Mouse (Mus musculus) heart, embryonic 12.5 days (tissue): ENCODE measurements around the gene Nom1. TPM values are rescaled to one million over a fixed set of nuclear protein-coding genes. Genes with fewer than 3 reads are reported as not detected.

Experiments used
- ATAC-seq: fragments of 200-750 bp; cut with Nextera tagmentation; 2 replicates; pipeline ENCODE4 v1.8.0; 2017; ENCODE audit warnings: moderate TSS enrichment, moderate library complexity; ENCODE audit not compliant: insufficient number of reproducible peaks, low FRiP score
- H3K27ac ChIP-seq: fragments of 300-500 bp; sonication (generic); 2 replicates; pipeline ENCODE4 v1.5.1; 2016; ENCODE audit warnings: mild to moderate bottlenecking, moderate library complexity; ENCODE audit not compliant: poor library complexity, severe bottlenecking
- H3K27me3 ChIP-seq: fragments of 300-500 bp; sonication (generic); replicated peaks from 2 replicates; pipeline ENCODE4 v1.6.1; 2016; ENCODE audit warnings: mild to moderate bottlenecking, moderate library complexity
- H3K36me3 ChIP-seq: fragments of 300-500 bp; sonication (generic); 2 replicates; pipeline ENCODE4 v1.6.1; 2016; ENCODE audit warnings: mild to moderate bottlenecking, moderate library complexity
- H3K4me1 ChIP-seq: fragments of 300-500 bp; sonication (generic); replicated peaks from 2 replicates; pipeline ENCODE4 v1.6.1; 2016; ENCODE audit warnings: mild to moderate bottlenecking
- H3K4me2 ChIP-seq: fragments of 300-500 bp; sonication (generic); 2 replicates; pipeline ENCODE4 v1.6.1; 2016; ENCODE audit warnings: mild to moderate bottlenecking, moderate library complexity
- H3K4me3 ChIP-seq: fragments of 300-500 bp; sonication (generic); 2 replicates; pipeline ENCODE4 v1.5.1; 2016; ENCODE audit warnings: mild to moderate bottlenecking
- H3K9ac ChIP-seq: fragments of 300-500 bp; sonication (generic); 2 replicates; pipeline ENCODE4 v1.6.1; 2016; ENCODE audit warnings: mild to moderate bottlenecking, moderate library complexity
- H3K9me3 ChIP-seq: fragments of 300-500 bp; sonication (generic); replicated peaks from 2 replicates; pipeline ENCODE4 v1.6.1; 2016; ENCODE audit warnings: mild to moderate bottlenecking, moderate library complexity
- WGBS: fragments of 180-500 bp; shearing (Covaris S2); methylation state at CpG from one replicate; pipeline ENCODE4 v1.1.7; 2016; 5-methylcytosine and 5-hydroxymethylcytosine counted together
- polyA plus RNA-seq: library from polyadenylated mRNA; unstranded; fragments of >200 nt; fragmentation: Nextera tagmentation; extraction: Ambion mirVana; gene quantifications from 2 replicates; pipeline ENCODE4 v1.2.1, GENCODE M21; 2016

Nom1 gene
- polyA plus RNA-seq, 1 experiment from 2014 or later, result 23.6 TPM

DNA sequence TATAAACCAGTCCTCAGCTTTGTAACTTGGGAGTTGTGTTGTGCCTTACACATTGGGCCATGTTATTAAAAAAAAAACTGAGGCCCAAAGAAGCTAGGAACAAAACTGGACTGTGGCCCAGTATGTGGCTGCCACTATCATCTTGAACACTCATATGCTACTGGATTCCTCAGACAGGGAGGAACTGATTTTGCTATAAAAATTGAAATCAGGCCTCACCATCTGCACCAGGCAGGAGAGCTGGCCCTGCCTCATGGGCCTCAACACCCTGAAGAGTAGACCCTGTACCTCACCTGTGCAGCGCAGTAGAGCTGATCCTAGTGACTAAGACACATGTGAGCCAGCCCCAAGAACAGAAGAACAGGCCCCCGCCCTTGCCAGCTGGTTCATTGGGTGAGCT is 10.8 kb downstream of the Nom1 start:
- Histone ChIP-seq H3K36me3 (peaks cover 92% of the 10 kb centered on the region), H3K4me1 (no peaks in the 10 kb centered on the region), H3K4me2 (no peak overlapping the region), H3K9me3 (no peaks in the 10 kb centered on the region), H3K27me3 (no peaks in the 10 kb centered on the region), H3K4me3 (no peak overlapping the region), H3K9ac (no peak overlapping the region), H3K27ac (no peak overlapping the region)
- WGBS, result 98% methylated on average over 2 of the region's 2 CpGs
- no peak for ATAC-seq

DNA sequence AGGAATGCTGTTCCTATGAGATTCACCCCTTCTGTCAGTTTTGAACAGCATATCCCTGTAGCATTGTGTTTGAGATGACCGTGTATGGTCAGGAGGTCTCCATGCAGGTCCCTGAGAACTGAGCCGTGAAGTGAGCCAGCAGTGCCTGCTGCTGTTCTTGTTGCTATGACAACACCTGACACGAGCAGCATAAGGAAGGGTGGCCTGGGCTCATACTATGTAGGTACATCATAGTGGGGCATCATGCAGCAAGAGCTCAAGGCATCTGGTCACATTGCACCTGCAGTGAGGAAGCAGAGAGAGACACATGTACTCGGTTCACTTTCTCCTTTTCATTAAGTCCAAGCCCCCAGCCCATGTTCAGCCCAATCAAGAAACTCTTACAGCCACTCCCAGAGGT is 17.9 kb downstream of the Nom1 start:
- peaks cover 2% of the 10 kb centered on the region for H3K4me1 ChIP-seq
- H3K36me3 ChIP-seq, result peaks cover 77% of the 10 kb centered on the region
- ATAC-seq, result no peak
- 79% methylated on average over 4 of the region's 4 CpGs for WGBS
- no peaks in the 10 kb centered on the region for H3K27me3 ChIP-seq
- H3K27ac ChIP-seq, result no peak overlapping the region
- H3K4me2 ChIP-seq, result no peak overlapping the region
- no peak overlapping the region for H3K4me3 ChIP-seq
- H3K9ac ChIP-seq, result no peak overlapping the region
- no peaks in the 10 kb centered on the region for H3K9me3 ChIP-seq

DNA sequence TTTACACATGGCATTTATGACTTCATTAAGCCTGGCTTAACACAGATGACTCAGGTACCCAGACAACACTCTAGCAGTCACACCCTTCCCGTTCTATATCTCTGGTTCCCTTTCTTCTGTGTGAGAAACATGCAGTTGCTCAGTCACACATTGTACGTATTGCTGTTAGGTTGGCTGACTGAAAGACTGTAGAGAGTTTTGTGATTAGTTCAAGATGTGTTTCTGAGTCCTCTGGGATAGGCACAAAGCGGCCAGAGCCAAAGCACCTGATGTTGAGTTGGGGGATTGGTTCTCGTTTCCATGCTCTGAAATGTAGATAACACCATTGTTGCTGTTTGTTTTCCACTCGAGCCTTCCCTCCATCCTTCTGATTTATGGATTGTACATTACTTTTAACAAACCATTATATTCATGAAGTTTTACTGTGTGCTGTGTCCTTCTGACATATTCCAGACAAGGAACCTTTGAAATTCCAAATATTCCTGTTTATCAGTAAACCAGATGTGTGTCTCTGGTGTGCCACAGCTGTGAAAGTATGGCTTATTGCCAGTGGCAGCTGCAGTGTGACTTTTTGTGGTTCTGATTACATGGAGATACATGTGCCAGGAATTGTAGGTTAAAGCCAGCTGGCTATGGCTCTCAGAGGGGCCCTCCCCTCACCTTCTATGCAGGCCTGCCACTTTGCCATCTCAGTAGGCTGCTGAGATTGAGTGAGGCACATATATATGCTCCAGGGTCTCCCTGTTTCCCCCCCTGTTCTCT is 22.6 kb downstream of the Nom1 start:
- no peak for ATAC-seq

DNA sequence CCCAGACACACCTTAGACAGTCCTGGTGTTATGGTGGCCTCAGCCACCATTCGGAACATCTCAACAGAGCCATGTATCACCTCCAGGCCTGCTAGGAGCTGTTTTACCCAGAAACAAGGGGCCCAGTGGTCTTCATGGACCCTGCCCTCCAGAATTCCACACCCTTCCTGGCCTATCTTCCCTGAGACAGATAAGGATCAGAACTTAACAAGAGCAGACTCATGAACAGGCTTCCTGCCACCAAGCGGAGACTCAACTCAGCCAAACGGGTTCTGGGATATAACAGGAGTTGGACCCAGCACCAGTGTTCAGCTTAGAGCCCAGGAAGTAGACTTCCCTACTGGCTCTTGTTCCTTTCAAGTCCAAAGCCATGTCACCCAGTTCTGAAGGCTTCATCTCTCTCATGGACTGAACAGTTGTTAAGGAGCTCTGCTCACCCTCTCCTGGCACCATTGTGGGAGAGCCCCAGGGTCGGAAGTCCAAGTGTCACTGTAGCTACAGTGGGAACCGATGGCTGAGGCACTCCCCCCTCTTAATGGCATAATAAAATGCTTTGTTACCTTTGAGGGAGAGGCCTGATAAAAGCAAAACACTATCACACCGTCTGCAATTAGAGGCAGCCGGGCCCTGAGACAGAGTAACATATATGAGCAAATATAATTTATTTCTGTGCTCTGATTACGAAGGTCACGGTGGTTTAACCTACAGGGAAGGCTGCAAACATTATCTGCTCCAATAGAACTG is 28.7 kb downstream of the Nom1 start:
- Histone ChIP-seq H3K4me2 (no peak overlapping the region), H3K4me1 (peaks cover 7% of the 10 kb centered on the region; the same call in 1 of the 2 replicates), H3K9ac (no peak overlapping the region), H3K4me3 (no peak overlapping the region), H3K36me3 (peaks cover 11% of the 10 kb centered on the region), H3K27ac (no peak overlapping the region), H3K9me3 (no peaks in the 10 kb centered on the region), H3K27me3 (peaks cover 35% of the 10 kb centered on the region)
- whole genome bisulfite sequencing, result 72% methylated on average over 9 of the region's 9 CpGs
- ATAC-seq, result no peak

More for the DNA sequence above, 22.6 kb downstream of the Nom1 start:
- no peak overlapping the region for H3K9ac ChIP-seq
- WGBS, result 58% methylated on average over 5 of the region's 5 CpGs
- no peak overlapping the region for H3K4me3 ChIP-seq
- H3K36me3 ChIP-seq, result peaks cover 53% of the 10 kb centered on the region
- H3K4me1 ChIP-seq, result peaks cover 4% of the 10 kb centered on the region
- no peak overlapping the region for H3K27ac ChIP-seq
- H3K9me3 ChIP-seq, result no peaks in the 10 kb centered on the region
- H3K27me3 ChIP-seq, result no peaks in the 10 kb centered on the region
- H3K4me2 ChIP-seq, result no peak overlapping the region

DNA sequence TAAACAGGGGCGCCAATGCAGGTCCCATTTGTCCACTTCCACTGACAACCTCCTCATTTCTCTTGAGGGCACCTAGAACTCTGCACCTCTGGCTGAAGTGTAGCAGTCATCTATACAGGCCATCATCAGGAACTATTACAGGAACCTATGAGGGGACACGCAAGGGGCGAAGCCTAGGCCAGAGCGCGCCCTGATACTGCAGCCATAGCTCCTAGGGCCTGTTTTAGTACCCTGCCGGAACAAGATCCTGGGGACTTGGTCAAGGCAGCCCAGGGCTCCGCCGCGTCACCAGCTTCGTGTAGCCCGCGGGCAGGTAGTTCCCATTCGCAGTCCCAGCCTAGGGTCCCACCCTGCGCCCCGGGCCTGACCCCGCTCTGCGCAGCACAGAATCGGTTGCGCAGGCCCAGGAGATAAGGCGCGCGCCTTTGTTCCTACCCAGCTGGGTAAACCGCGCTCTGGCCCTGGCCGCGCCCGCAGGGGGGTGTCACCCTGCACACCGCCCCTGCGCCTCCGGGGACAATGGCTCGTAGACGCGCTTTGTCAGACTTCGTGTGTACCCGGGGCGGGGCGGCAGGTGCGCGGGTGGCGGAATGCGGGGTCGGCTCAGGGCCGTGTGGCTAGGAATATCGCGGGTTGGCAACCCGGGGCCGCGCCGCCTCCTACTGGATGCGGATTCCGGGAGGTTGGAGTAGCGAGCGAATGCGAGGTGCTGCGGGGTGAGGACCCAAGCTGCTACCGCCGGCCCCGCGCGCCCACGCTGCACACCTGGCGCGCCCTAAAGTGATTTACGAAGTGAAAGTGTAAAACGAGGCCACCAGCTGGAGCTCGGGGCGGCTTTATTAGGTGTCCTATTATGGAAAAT is 33.3 kb downstream of the Nom1 start:
- ATAC-seq, result peak; percentile 45
- no peak overlapping the region for H3K27ac ChIP-seq
- H3K9ac ChIP-seq, result peak overlapping the region; percentile 62
- peak overlapping the region; percentile 94 for H3K4me2 ChIP-seq
- WGBS, result 3% methylated on average over 67 of the region's 67 CpGs
- peaks cover 79% of the 10 kb centered on the region for H3K27me3 ChIP-seq
- H3K9me3 ChIP-seq, result no peaks in the 10 kb centered on the region
- H3K4me1 ChIP-seq, result peaks cover 12% of the 10 kb centered on the region; the same call in 1 of the 2 replicates
- no peaks in the 10 kb centered on the region for H3K36me3 ChIP-seq
- H3K4me3 ChIP-seq, result peak overlapping the region; percentile 57

DNA sequence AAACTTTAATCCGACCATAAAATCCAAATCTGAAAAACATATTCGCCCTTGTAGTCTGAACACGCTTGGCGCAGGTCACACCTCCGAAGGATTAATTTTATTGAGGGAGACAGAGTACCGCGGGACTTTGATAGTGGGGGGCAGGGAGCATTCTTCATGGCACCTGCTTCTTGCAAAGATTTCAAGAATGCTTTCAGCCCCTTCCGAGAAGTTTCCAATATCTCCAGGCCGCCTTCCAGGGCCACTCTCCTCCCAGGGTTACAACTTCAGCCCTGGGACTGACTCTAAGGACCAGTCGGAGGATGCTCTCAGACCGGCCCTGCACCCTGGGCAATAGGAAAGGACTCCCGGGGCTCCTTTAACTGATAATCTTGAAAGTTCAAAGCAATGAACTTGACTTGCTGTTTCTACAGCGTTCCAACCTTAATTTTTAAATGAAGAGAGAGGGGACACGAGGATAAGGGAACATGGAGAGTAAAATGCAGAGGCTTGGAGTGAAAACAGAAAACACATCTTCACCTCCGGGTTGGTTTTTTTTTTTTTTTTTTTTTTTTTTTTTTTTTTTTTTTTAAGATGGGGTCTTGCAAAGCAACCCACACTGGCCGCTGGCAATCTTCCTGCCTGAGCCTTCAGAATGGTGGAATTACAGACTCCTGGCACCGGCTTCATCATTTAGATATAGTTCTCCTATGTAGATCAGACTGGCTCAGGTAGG is 34.0 kb downstream of the Nom1 start:
- ATAC-seq, result no peak
- Histone ChIP-seq H3K9me3 (no peaks in the 10 kb centered on the region), H3K4me2 (peak overlapping the region; percentile 94), H3K27ac (no peak overlapping the region), H3K4me3 (peak overlapping the region; percentile 57), H3K9ac (peak overlapping the region; percentile 62), H3K4me1 (peaks cover 12% of the 10 kb centered on the region; the same call in 1 of the 2 replicates), H3K27me3 (peaks cover 85% of the 10 kb centered on the region), H3K36me3 (no peaks in the 10 kb centered on the region)
- 3% methylated on average over 17 of the region's 17 CpGs for WGBS

DNA sequence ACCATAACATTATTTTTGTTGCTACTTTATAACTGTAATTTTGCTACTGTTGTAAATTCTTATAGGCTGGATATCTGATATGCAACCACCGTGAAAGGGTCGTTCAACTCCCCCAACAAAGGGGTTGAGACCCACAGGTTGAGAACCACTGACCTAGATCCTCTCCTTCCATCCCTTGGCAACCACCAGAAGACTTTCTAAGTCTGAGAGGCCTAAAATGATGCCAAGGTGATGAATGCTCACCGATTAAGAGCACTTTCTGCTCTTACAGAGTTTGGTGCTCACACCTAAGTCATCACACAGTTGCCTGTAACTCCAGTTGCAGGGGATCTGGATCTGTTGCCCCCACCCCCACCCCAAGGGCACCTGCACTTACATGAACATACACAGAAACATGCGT is 35.0 kb downstream of the Nom1 start:
- ATAC-seq, result no peak
- Histone ChIP-seq H3K9ac (no peak overlapping the region), H3K9me3 (no peaks in the 10 kb centered on the region), H3K4me2 (no peak overlapping the region), H3K36me3 (no peaks in the 10 kb centered on the region), H3K27ac (no peak overlapping the region), H3K27me3 (peaks cover 89% of the 10 kb centered on the region), H3K4me3 (no peak overlapping the region), H3K4me1 (peaks cover 18% of the 10 kb centered on the region; the same call in 1 of the 2 replicates)
- WGBS, result 11% methylated on average over 4 of the region's 4 CpGs

DNA sequence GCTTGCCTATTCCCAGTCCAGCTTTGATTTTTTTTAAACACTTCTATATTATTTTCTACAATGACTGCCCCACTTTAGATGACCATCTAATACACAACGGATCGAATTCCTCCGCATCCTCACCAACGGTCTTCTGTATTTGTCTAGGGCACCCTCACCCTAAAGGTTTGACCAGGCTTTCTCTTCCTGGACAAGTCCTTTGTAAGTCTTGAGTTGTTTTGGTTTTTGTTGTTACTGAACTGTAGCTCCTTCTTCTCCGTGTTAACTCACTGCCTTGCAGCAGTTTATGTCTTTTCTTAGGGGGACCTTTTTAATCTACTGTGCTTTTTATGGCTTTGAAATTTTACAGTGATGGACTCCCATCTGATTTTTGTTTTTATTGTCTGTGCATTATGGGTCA is 35.8 kb downstream of the Nom1 start:
- Histone ChIP-seq H3K4me2 (no peak overlapping the region), H3K4me1 (peaks cover 18% of the 10 kb centered on the region; the same call in 1 of the 2 replicates), H3K4me3 (no peak overlapping the region), H3K27me3 (peaks cover 95% of the 10 kb centered on the region), H3K27ac (no peak overlapping the region), H3K9ac (no peak overlapping the region), H3K36me3 (no peaks in the 10 kb centered on the region), H3K9me3 (no peaks in the 10 kb centered on the region)
- 17% methylated on average over 5 of the region's 5 CpGs for WGBS
- no peak for ATAC-seq

DNA sequence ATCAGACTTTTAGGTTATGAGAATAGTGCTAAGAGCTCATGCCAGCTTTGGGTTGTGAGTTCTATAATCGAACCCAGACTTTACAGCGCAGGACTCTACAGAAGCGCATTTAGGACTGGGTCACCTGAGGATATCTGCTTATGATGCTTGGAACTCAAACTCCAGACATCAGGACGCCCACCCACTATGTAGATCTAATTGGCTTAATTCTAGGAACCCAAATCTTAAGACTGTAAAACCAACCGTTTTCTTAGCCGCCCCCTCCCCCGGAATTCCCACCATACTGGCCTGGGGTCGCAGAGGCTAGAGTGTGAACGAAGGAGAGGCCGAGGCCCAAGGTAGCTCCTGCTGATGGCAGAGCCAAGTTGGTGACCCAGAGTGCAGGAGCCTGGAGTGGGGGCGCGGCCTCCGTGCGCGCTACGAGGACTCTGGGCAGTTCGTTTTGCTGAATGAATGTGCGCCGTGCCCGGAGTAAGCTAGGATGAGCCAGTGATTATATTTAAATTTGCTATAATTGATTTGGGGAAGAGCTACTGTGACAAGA is 36.5 kb downstream of the Nom1 start:
- Histone ChIP-seq H3K36me3 (no peaks in the 10 kb centered on the region), H3K27ac (no peak overlapping the region), H3K9me3 (no peaks in the 10 kb centered on the region), H3K27me3 (peaks cover 95% of the 10 kb centered on the region), H3K4me3 (no peak overlapping the region), H3K9ac (no peak overlapping the region), H3K4me2 (no peak overlapping the region), H3K4me1 (peaks cover 18% of the 10 kb centered on the region; the same call in 1 of the 2 replicates)
- ATAC-seq, result no peak
- 4% methylated on average over 20 of the region's 20 CpGs for WGBS

DNA sequence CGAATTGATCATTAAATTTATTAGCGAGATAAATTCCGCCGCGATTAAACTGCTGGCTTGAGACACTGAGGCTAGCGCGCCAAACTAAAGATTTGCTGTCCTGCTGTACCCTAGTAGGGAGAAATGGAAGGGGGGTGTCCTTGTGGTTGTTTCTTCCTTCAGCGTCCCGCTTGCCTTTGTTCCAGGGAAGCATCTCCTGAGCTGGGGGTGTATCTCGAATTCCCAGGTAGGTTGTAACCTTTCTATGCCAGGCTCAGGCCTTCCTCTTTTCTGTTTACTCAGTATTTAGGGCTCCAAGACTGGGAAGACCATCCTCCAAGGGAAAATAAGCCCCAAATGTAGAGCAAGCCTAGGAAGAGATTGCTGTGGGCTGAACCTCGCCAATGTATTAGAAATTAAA is 36.9 kb downstream of the Nom1 start:
- Histone ChIP-seq H3K4me3 (no peak overlapping the region), H3K36me3 (no peaks in the 10 kb centered on the region), H3K4me2 (no peak overlapping the region), H3K4me1 (peaks cover 18% of the 10 kb centered on the region; the same call in 1 of the 2 replicates), H3K9ac (no peak overlapping the region), H3K9me3 (no peaks in the 10 kb centered on the region), H3K27ac (no peak overlapping the region), H3K27me3 (peaks cover 95% of the 10 kb centered on the region)
- WGBS, result 4% methylated on average over 11 of the region's 11 CpGs
- ATAC-seq, result no peak
